Mouse (Mus musculus) cerebral cortex, adult 2 months (tissue): ENCODE results near the gene Akap12.

ENCODE experiments used
- WGBS: fragments of 180-500 bp; shearing (Covaris S2); methylation state at CpG from one replicate; pipeline ENCODE4 v1.1.7; 2018; 5-methylcytosine and 5-hydroxymethylcytosine counted together

Akap12 gene

GRCm38 (mm10) chr10:4355882-4356451, 89.8 kb downstream of the Akap12 start:
- 93% methylated on average over 19 of the region's 19 CpGs for WGBS

- WGBS = 74% methylated on average over 5 of the region's 5 CpGs
These were observed 90.5 kb downstream of the Akap12 start for GRCm38 (mm10) chr10:4356640-4357039.

DNA sequence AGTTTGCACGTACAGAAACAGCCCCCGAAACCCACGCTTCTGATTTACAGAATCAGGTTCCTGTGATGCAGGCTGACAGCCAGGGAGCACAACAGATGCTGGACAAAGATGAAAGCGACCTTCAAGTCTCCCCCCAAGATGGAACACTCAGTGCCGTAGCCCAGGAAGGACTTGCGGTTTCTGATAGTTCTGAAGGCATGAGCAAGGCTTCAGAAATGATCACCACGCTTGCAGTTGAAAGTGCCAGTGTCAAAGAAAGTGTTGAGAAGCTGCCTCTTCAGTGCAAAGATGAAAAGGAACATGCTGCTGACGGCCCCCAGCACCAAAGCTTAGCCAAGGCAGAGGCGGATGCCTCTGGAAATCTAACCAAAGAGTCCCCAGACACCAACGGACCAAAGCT, 91.3 kb downstream of the Akap12 start:
- WGBS = 75% methylated on average over 10 of the region's 10 CpGs

DNA sequence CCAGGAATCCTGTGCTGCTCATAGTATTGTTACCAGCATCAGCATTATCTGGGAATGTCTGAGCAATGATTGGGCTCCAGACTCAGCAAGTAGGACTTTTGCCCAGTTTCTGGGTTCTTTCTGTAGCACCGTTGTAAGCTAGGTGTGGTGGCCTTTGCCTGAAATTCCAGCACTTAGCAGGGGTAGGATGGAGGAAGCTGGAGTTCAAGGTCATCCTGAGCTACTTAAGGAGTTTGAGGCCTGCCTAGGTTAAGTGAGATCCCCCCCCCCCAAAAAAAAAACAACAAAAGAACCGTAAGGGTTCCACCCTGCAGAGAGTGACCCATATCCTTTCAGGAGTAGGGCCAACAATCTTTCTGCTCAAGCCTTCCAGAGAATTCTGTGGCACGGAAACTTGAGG, 98.4 kb downstream of the Akap12 start:
- WGBS = 72% methylated on average over 3 of the region's 3 CpGs

DNA sequence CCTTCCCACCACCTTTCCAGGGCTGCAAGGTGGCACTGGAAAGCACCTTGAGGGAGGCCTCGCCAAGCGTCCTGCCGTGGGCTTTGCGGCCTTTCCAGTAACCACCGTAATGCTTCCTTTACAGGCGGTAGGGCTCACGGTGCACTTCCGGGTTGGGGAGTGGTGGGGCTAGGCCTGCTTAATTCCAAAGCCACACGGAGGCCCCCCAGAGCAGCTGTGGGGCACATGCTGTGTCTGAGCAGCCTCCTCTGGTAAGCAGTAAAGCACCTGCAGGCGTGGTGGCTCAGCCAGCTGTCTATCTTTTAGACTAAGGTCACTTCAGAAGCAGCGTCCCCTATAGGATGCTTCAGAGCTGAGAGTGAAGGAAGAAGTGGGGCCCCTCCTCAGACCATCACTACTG, 103.9 kb downstream of the Akap12 start:
- WGBS = 94% methylated on average over 11 of the region's 11 CpGs

- 43% methylated on average over 5 of the region's 5 CpGs for WGBS
These were observed 105.8 kb downstream of the Akap12 start for GRCm38 (mm10) chr10:4372011-4372410.

- WGBS = 79% methylated on average over 4 of the region's 4 CpGs
These were observed 107.4 kb downstream of the Akap12 start for GRCm38 (mm10) chr10:4373558-4373957.

DNA sequence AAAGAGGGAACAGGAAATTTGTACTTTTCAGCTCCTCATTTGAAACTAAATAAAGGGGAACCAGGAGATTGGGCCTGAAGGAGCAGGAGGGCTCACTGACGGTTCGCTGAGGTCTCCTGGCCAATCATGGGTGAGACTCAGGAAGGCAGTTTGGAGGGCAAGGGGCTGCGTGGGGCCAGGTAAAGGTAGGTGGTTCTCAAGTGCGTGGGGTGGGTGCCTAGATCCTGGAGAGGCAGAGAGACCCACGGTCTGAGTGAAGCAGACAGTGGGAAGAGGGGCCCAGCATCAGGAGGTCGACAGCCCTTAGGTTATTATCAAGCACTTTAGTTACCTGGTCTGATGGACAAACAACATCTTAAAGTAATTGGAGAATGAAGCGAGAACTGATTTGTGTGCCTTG, 108.1 kb downstream of the Akap12 start:
- 93% methylated on average over 7 of the region's 7 CpGs for WGBS

- 93% methylated on average over 4 of the region's 4 CpGs for WGBS
These were observed 108.6 kb downstream of the Akap12 start for GRCm38 (mm10) chr10:4374734-4375133.

GRCm38 (mm10) chr10:4375267-4375666, 109.1 kb downstream of the Akap12 start:
- 78% methylated on average over 7 of the region's 7 CpGs for WGBS

- 66% methylated on average over 7 of the region's 7 CpGs for WGBS
These were observed 110.3 kb downstream of the Akap12 start for GRCm38 (mm10) chr10:4376461-4376860.

DNA sequence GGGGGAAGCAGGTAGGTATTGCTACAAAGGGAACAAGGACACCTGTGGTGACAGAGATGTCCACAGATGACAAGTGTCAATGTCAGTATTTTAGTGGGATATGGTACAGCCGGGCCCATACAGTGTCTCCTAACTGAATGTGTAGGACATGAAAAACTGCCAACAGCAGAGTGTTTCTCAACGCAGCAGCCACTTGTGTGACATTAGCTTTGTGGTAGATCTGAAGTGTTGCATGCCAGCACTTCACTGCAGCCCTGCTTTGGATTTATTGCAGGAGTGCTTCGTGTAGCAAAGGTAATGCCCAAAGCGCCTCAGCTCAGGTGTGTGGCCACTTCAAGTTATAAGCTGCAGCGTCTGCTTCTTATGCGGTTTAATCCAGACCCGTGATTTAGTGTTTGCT, 110.8 kb downstream of the Akap12 start:
- WGBS = 89% methylated on average over 7 of the region's 7 CpGs

- WGBS = 97% methylated on average over 5 of the region's 5 CpGs
These were observed 114.6 kb downstream of the Akap12 start for GRCm38 (mm10) chr10:4380748-4381147.

DNA sequence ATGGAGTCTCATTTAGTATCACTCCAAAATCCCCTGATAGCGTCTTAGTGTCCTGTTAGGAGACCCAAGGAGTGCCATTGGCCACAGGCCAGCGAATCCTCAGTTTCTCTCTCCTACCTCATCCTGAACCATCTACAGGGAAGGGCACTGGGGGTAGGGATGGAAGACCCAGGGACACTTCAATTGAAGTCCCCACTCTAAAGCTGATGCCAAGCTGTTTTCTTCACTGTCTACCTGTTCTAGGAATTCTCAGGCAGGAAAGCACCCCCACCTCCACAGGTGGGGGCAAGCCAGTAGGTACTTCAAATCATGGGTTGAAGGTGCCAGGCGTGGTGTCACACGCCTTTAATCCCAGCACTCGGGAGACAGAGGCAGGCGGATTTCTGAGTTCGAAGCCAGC, 118.1 kb downstream of the Akap12 start:
- 95% methylated on average over 7 of the region's 7 CpGs for WGBS

GRCm38 (mm10) chr10:4386609-4387591, 120.7 kb downstream of the Akap12 start:
- under 1% methylated on average over 111 of the region's 133 CpGs for WGBS

- WGBS = under 1% methylated on average over 74 of the region's 87 CpGs
These were observed 121.7 kb downstream of the Akap12 start, which contains the start of gene Zbtb2 for GRCm38 (mm10) chr10:4387701-4388383. Gene Zbtb2 (minus strand): TSS chr10:4388108.

- under 1% methylated on average over 19 of the region's 19 CpGs for WGBS
These were observed 122.2 kb downstream of the Akap12 start for GRCm38 (mm10) chr10:4388384-4388745.

GRCm38 (mm10) chr10:4389036-4389435, 122.9 kb downstream of the Akap12 start:
- WGBS = 9% methylated on average over 10 of the region's 10 CpGs

DNA sequence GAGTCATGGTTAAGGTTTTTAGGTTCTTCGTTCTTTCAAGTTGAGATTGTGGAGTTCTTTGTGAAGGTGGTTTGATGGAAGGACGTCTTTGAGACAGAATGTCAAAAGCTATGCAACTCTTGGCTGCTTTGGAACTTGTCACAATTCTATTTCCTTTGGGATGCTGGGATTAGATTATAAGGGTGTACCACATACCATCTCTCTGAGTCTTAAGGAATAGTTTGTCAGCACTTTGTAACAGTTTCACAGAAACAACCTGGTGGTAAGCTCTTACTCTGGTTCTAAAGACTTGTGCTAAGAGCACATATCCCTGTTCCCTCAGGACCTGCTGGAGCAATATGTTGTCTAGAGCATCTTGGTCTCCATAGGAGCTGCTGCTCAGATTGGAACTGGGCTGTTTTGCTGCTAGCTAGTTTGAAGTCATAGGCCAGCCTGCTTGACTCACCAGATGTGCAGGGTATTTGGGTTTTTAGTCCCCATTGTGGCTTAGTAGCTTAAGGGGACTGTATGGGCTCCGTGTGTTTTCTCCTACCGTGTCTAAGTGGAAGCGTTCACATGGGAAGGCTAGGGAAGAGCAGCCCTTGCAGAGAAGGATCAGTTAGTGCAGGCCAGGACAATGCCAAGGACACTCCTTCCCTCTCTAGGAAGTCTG, 123.4 kb downstream of the Akap12 start:
- WGBS = 18% methylated on average over 5 of the region's 5 CpGs

- 35% methylated on average over 2 of the region's 2 CpGs for WGBS
These were observed 124.4 kb downstream of the Akap12 start for GRCm38 (mm10) chr10:4390550-4390949.

DNA sequence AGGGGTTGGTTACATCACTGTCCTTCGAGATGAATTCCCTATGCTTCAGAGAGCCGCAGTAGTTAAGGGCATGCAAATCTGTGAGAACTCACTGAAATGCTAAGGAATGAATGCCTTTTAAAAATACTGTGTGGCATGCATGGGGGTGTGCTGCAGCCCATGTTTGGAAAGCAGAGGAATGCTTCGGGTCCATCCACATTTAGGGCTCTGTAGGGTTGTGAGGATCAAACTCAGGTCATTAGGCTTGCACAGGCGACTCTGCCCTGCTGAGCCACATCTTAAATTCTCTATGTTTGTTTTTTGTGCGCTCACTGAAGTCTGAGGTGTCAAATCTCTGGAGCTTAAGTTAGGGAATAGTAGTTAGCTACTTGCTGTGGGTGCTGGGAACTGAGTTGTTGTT, 124.9 kb downstream of the Akap12 start:
- WGBS = 34% methylated on average over 5 of the region's 5 CpGs

GRCm38 (mm10) chr10:4391851-4392250, 125.7 kb downstream of the Akap12 start:
- WGBS = 18% methylated on average over 6 of the region's 6 CpGs
